Mouse (Mus musculus) olfactory bulb, adult 2 months (tissue): ENCODE measurements at regions not wholly inside any gene's neighbourhood (a gene's known extent, or its start where the extent isn't known, plus 50 kb on each side); places are given as distances from the start of the nearest gene placed in this dataset.

Experiments
- H3K27ac ChIP-seq: fragments of 200-500 bp; 2 replicates; pipeline ENCODE4 v1.5.1; 2012; ENCODE audit warnings: low read depth, low read length; ENCODE audit not compliant: insufficient read depth
- H3K4me1 ChIP-seq: fragments of 200-500 bp; 2 replicates; pipeline ENCODE4 v1.6.1; 2012; ENCODE audit warnings: low read length; ENCODE audit not compliant: control insufficient read depth, insufficient read depth
- H3K4me3 ChIP-seq: fragments of 200-500 bp; 2 replicates; pipeline ENCODE4 v1.5.1; 2012; ENCODE audit warnings: mild to moderate bottlenecking, low read depth, low read length, moderate library complexity; ENCODE audit not compliant: insufficient read depth
- CTCF ChIP-seq: fragments of 200-500 bp; IDR thresholded peaks from 2 replicates; pipeline ENCODE4 v1.5.1; 2012; ENCODE audit warnings: low read depth, mild to moderate bottlenecking, low read length, moderate library complexity; ENCODE audit not compliant: insufficient read depth
- POLR2A ChIP-seq: fragments of 200-500 bp; IDR thresholded peaks from 2 replicates; pipeline ENCODE4 v1.6.1; 2012; ENCODE audit warnings: mild to moderate bottlenecking, low read depth, low read length, moderate library complexity; ENCODE audit not compliant: insufficient read depth
- WGBS: fragments of 180-500 bp; shearing (Covaris S2); methylation state at CpG from one replicate; pipeline ENCODE4 v1.1.7; 2018; 5-methylcytosine and 5-hydroxymethylcytosine counted together

- Histone ChIP-seq H3K4me3 (no peak overlapping the region), H3K27ac (no peak overlapping the region), H3K4me1 (no peaks in the 10 kb centered on the region)
- TF ChIP-seq CTCF (no peak), POLR2A (no peak)
- 94% methylated on average over 6 of the region's 6 CpGs for WGBS
Measured at GRCm38 (mm10) chr17:9939576-9939975, 270.1 kb upstream of the Pabpc6 start.

GRCm38 (mm10) chr17:9938426-9938825, 268.9 kb upstream of the Pabpc6 start:
- no peaks in the 10 kb centered on the region for H3K4me1 ChIP-seq

GRCm38 (mm10) chr17:9937211-9937610, 267.7 kb upstream of the Pabpc6 start:
- TF ChIP-seq CTCF (no peak), POLR2A (no peak)
- Histone ChIP-seq H3K4me3 (no peak overlapping the region), H3K4me1 (peaks cover under 1% of the 10 kb centered on the region; the same call in 1 of the 2 replicates), H3K27ac (no peak overlapping the region)
- 95% methylated on average over 5 of the region's 5 CpGs for WGBS

More at GRCm38 (mm10) chr17:9938426-9938825, 268.9 kb upstream of the Pabpc6 start:
- WGBS = 74% methylated on average over 10 of the region's 10 CpGs
- H3K27ac ChIP-seq = no peak overlapping the region
- H3K4me3 ChIP-seq = no peak overlapping the region
- TF ChIP-seq CTCF = no peak
- no peak for TF ChIP-seq POLR2A

DNA sequence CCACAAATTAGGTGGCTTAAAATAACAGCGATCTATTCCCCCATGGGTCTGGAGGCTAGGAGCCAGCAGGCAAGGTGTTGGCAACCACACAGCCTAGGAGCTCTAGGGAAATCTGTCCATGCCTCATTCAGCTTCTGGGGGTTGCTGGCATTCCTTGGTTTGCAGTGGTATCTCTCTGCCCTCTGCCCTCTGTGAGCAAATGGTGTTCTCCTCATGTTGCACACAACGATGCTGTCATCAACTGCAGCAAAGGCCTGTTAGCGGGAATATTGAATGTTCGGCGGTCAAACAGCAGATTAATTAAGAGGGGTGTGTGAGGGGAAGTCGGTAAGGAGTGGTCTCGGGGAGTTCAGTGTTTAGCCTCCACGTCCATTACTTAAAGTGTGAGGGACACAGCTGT, 262.7 kb upstream of the Pabpc6 start:
- no peak overlapping the region for H3K27ac ChIP-seq
- H3K4me1 ChIP-seq = peaks cover 10% of the 10 kb centered on the region; the same call in 1 of the 2 replicates
- TF ChIP-seq CTCF (no peak), POLR2A (no peak)
- no peak overlapping the region for H3K4me3 ChIP-seq
- WGBS = 81% methylated on average over 8 of the region's 8 CpGs

- Histone ChIP-seq H3K4me1 (peaks cover 10% of the 10 kb centered on the region; the same call in 1 of the 2 replicates), H3K27ac (peak overlapping the region; percentile 36), H3K4me3 (no peak overlapping the region)
- TF ChIP-seq CTCF (no peak), POLR2A (no peak)
- 23% methylated on average over 6 of the region's 6 CpGs for WGBS
Measured at GRCm38 (mm10) chr17:9931526-9931925, 262.0 kb upstream of the Pabpc6 start.

GRCm38 (mm10) chr17:9929448-9930088, 260.1 kb upstream of the Pabpc6 start:
- no peak overlapping the region for H3K4me3 ChIP-seq

DNA sequence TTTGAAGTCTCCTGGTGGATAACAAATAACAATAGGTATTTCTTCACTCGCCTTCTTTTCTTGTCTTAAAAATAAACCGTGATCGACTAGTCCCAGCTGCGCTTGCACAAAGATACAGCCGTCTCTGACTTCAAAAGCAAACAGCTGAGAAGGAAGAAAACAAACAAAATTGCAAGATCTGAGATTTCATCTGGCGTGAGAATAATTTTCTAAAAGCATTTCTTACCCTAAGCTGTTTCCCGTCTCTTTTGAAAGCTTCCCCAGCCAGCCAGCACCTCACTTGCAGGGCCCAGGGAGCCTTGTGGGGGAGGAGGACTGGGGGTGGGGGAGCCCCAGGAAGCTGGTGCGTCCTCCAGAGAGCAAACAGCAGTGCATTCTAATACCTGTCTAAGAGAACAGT, 258.2 kb upstream of the Pabpc6 start:
- no peak overlapping the region for H3K4me3 ChIP-seq
- 18% methylated on average over 8 of the region's 8 CpGs for WGBS
- peak overlapping the region; percentile 70 for H3K27ac ChIP-seq
- TF ChIP-seq POLR2A = no peak
- TF ChIP-seq CTCF = no peak
- peaks cover 10% of the 10 kb centered on the region; the same call in 1 of the 2 replicates for H3K4me1 ChIP-seq

More at GRCm38 (mm10) chr17:9929448-9930088, 260.1 kb upstream of the Pabpc6 start:
- TF ChIP-seq POLR2A (no peak), CTCF (no peak)
- 64% methylated on average over 8 of the region's 8 CpGs for WGBS
- peaks cover 10% of the 10 kb centered on the region; the same call in 1 of the 2 replicates for H3K4me1 ChIP-seq
- no peak overlapping the region for H3K27ac ChIP-seq

GRCm38 (mm10) chr17:9926308-9926707, 256.8 kb upstream of the Pabpc6 start:
- WGBS = 57% methylated on average over 4 of the region's 4 CpGs
- TF ChIP-seq CTCF (no peak), POLR2A (no peak)

DNA sequence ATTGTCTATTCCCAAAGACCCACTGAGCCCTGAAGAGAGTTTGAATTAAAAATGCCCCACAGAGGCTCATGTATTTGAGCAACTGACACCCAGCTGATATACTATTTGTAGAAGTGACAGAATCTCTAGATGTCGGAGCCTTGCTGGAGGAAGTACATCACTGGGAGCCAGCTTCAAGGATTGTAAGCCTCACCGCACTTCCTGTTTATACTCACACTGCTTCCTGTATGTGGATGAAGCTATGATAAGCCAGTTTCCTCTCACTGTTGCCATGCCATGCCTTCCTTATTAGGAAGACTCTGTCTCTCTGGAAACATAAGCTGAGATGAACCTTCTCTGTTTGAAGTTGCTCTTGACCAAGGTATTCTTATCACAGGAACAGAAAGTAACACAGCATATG, 251.8 kb upstream of the Pabpc6 start:
- 98% methylated on average over 2 of the region's 2 CpGs for WGBS
- Histone ChIP-seq H3K4me3 (no peak overlapping the region), H3K27ac (no peak overlapping the region), H3K4me1 (no peaks in the 10 kb centered on the region)
- TF ChIP-seq CTCF (no peak), POLR2A (no peak)

More at GRCm38 (mm10) chr17:9926308-9926707, 256.8 kb upstream of the Pabpc6 start:
- Histone ChIP-seq H3K27ac (no peak overlapping the region), H3K4me3 (no peak overlapping the region), H3K4me1 (peaks cover 7% of the 10 kb centered on the region; the same call in 1 of the 2 replicates)
